Mouse (Mus musculus) kidney, adult 8-10 months (tissue): Measurements from ENCODE around the gene Wdr17.

Experiments used
- DNase-seq, 2 experiments: peaks; one replicate each; pipeline ENCODE4 v3.0.0; 2022

Gene Wdr17

DNA sequence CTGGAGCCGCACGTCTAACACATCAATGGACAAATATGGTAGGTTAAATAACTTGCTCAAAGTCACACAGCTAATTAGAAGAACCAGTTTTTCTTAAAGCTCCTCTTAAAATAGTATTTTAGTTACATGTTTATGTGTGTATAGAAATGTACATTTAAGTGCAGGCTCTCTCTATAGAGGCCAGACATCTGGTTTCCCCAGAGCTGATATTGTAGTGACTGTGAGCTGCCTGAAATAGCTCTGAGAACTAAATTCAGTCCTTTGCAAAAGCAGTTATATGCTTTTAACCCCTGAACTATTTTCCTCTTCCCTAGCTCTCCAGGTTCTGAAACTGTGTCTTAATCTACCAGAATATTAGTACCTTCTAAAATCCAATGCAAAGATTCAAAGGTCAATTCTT lies 289.6 kb downstream of the Wdr17 start:
- DNase-seq, result no peak

DNA sequence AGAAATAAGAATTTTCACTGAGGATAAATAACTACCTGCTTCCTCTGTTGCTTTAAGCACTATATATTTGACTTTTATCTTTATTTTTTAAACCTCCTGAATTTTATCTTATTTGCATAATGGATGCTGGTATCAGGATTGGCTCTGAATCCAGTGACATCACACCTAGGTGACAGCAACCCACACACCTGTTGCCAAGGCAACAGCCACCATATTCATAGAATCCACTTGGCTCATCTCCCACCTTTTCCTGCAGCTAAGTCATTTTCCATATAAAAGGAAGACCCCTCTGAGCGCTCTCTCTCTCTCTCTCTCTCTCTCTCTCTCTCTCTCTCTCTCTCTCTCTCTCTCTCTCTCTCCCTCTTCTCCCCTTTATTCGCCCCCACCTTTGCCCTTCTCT lies 290.0 kb downstream of the Wdr17 start:
- DNase-seq, result no peak

DNA sequence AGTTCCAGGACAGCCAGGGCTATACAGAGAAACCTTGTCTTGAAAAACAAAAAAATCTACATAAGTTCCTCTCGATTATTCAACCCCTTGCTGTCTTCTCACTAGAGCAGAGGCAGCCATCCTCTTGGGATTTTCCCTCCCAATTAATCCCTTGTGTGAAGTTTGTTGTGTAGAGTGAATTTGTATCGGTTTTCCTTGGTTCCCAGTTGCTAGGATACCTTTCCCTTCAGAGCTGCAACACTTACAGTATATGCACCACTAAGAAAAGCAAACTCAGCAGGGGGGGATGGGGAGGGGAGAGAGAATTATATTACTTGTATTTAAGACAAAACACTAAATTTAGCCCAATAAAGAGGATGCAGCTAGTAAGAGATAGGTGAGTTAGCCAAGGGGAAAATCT lies 290.9 kb downstream of the Wdr17 start:
- DNase-seq, result no peak

DNA sequence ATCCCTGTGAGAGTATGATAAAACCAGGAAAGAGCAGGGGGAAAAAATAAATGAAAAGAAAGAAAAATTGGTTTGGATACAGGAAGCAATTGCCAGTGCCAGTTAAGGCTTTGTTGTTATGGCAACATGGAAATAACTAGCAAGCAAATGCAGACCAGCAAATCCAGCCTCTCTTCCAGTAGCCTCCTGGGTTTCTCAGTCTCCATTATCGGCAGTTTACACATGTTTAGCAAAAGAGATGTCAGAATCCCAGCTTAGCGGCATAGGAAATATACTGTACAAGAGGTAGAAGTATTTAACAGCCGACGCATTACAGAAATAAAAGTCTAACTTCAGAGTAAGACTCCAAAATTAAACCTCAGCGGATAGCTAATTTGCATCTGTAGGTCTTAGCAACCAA lies 292.4 kb downstream of the Wdr17 start:
- DNase-seq, result no peak

DNA sequence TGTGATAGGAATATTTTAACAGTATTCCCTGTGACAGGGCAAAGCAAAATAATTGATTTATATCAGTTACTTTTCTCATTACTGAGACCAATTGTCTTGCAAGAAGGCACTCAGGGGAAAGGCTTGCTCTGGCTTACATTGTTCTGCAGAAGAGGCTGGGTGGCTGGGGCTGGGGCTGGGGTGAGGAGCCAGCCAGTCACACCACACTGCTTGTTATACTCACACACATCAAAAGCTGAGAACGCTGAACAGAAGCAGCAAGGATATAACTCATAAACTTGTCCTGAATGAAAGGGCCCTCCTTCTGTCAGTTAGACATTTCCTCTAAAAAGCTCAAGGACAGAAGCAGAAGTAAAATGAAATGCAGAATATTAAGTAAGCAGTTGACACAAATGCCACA lies 304.1 kb downstream of the Wdr17 start:
- DNase-seq, result no peak

DNA sequence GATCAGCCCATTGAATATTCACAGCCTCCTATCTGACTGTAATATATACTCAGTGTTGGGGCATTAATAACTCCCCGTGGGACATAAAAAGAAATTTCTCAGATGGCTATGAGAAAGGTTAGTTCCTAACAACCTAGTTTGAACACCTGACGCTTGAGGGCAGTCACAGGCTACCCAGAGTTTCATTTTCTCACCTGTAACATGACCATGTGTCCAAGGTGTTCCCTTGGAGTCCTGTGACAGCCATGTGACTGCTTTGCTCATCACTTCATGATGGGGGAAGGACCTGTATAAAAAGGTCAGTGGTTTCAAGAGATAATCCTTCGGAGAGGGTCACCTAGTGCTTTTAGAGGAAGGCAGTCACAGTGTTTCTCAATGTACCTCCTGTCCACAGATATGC lies 305.5 kb downstream of the Wdr17 start:
- no peak for DNase-seq
